Mouse (Mus musculus) forebrain, embryonic 16.5 days (tissue): ENCODE data around the gene Slc16a14. TPM values are rescaled to one million over a fixed set of nuclear protein-coding genes. Genes with fewer than 3 reads are reported as not detected.
A peak's percentile ranks its signal among the peaks of the same experiment; 100 is the strongest.

ENCODE experiments used
- ATAC-seq: fragments of 200-750 bp; cut with Nextera tagmentation; 2 replicates; pipeline ENCODE4 v1.8.0; 2017; ENCODE audit warnings: mild to moderate bottlenecking, moderate library complexity
- H3K27ac ChIP-seq: fragments of 300-500 bp; sonication (generic); 2 replicates; pipeline ENCODE4 v1.5.1; 2014; ENCODE audit warnings: low read length, control low read depth
- H3K27me3 ChIP-seq: fragments of 300-500 bp; sonication (generic); replicated peaks from 2 replicates; pipeline ENCODE4 v1.6.1; 2014; ENCODE audit warnings: low read length; ENCODE audit not compliant: control insufficient read depth, insufficient read depth
- H3K36me3 ChIP-seq: fragments of 300-500 bp; sonication (generic); 2 replicates; pipeline ENCODE4 v1.6.1; 2014; ENCODE audit not compliant: control insufficient read depth, insufficient read depth
- H3K4me1 ChIP-seq: fragments of 300-500 bp; sonication (generic); replicated peaks from 2 replicates; pipeline ENCODE4 v1.6.1; 2014; ENCODE audit warnings: low read length; ENCODE audit not compliant: control insufficient read depth, insufficient read depth
- H3K4me2 ChIP-seq: fragments of 300-500 bp; sonication (generic); 2 replicates; pipeline ENCODE4 v1.6.1; 2014; ENCODE audit warnings: mild to moderate bottlenecking, low read length, control low read depth
- H3K4me3 ChIP-seq: fragments of 300-500 bp; sonication (generic); replicated peaks from 2 replicates; pipeline ENCODE4 v1.5.1; 2014; ENCODE audit warnings: mild to moderate bottlenecking, low read length, control low read depth
- H3K9ac ChIP-seq: fragments of 300-500 bp; sonication (generic); replicated peaks from 2 replicates; pipeline ENCODE4 v1.6.1; 2014; ENCODE audit warnings: low read depth, low read length, control low read depth
- H3K9me3 ChIP-seq: fragments of 300-500 bp; sonication (generic); 2 replicates; pipeline ENCODE4 v1.6.1; 2016; ENCODE audit warnings: low read length; ENCODE audit not compliant: control insufficient read depth
- WGBS: fragments of 180-500 bp; shearing (Covaris S2); extraction: QIAGEN DNeasy Blood & Tissue Kit; methylation state at CpG from one replicate; pipeline ENCODE4 v1.1.7; 2014; 5-methylcytosine and 5-hydroxymethylcytosine counted together
- polyA plus RNA-seq: library from polyadenylated mRNA; unstranded; fragments of >200 nt; fragmentation: Nextera tagmentation; extraction: Ambion mirVana; gene quantifications from 2 replicates; pipeline ENCODE4 v1.2.1, GENCODE M21; 2015

The Slc16a14 gene
- polyA plus RNA-seq, 1 experiment from 2014 or later = 10.7 TPM

- no peak overlapping the region for H3K4me2 ChIP-seq
- no peak overlapping the region for H3K27ac ChIP-seq
- no peak overlapping the region for H3K4me3 ChIP-seq
- no peaks in the 10 kb centered on the region for H3K27me3 ChIP-seq
- 0 out of 2 replicates have a peak, but pooled peaks cover 2% of the 10 kb centered on the region for H3K36me3 ChIP-seq
- ATAC-seq = no peak
- 93% methylated on average over 2 of the region's 2 CpGs for WGBS
- no peaks in the 10 kb centered on the region for H3K4me1 ChIP-seq
- no peak overlapping the region for H3K9ac ChIP-seq
- H3K9me3 ChIP-seq = no peaks in the 10 kb centered on the region
Measured at GRCm38 (mm10) chr1:84923432-84923831, 11.5 kb downstream of the Slc16a14 start.

DNA sequence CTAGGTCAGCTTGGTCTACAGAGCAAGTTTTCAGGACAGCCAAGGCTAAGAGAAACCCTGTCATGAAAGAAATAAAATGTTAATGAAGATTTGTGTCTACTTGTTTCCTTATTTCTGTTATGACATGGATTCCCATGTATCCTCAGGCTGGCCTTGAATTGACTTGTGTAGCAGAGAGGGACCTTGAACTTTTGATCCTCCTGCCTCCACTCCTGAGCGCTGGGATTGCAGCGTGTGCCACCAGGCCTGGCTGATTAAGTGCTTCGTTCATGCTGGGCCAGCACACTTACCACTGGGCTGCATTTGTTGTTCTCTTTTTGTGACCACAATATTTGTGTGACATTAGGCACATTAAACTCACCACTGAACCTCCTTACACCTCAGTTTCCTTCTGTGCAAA, 16.1 kb downstream of the Slc16a14 start:
- no peak for ATAC-seq
- 90% methylated on average over 3 of the region's 3 CpGs for WGBS

GRCm38 (mm10) chr1:84915010-84915409, 19.9 kb downstream of the Slc16a14 start:
- no peak overlapping the region for H3K27ac ChIP-seq
- no peaks in the 10 kb centered on the region; the same call in 1 of the 2 replicates for H3K4me1 ChIP-seq
- no peak overlapping the region for H3K4me3 ChIP-seq
- no peak overlapping the region for H3K9ac ChIP-seq
- H3K36me3 ChIP-seq = peaks cover 6% of the 10 kb centered on the region
- ATAC-seq = no peak
- no peaks in the 10 kb centered on the region for H3K27me3 ChIP-seq
- no peak overlapping the region for H3K4me2 ChIP-seq
- WGBS = 93% methylated on average over 4 of the region's 4 CpGs
- no peaks in the 10 kb centered on the region for H3K9me3 ChIP-seq

More for the DNA sequence above, 16.1 kb downstream of the Slc16a14 start:
- H3K36me3 ChIP-seq = no peaks in the 10 kb centered on the region
- no peak overlapping the region for H3K9ac ChIP-seq
- H3K27ac ChIP-seq = no peak overlapping the region
- H3K4me1 ChIP-seq = no peaks in the 10 kb centered on the region
- no peaks in the 10 kb centered on the region for H3K27me3 ChIP-seq
- H3K4me2 ChIP-seq = no peak overlapping the region
- H3K9me3 ChIP-seq = no peaks in the 10 kb centered on the region
- H3K4me3 ChIP-seq = no peak overlapping the region

GRCm38 (mm10) chr1:84912571-84912970, 22.4 kb downstream of the Slc16a14 start:
- 97% methylated on average over 11 of the region's 11 CpGs for WGBS
- H3K9me3 ChIP-seq = no peaks in the 10 kb centered on the region
- no peaks in the 10 kb centered on the region; the same call in 1 of the 2 replicates for H3K4me1 ChIP-seq
- no peak overlapping the region for H3K27ac ChIP-seq
- H3K4me3 ChIP-seq = no peak overlapping the region
- no peak overlapping the region for H3K9ac ChIP-seq
- H3K36me3 ChIP-seq = peaks cover 6% of the 10 kb centered on the region
- no peak overlapping the region for H3K4me2 ChIP-seq
- H3K27me3 ChIP-seq = no peaks in the 10 kb centered on the region
- no peak for ATAC-seq

DNA sequence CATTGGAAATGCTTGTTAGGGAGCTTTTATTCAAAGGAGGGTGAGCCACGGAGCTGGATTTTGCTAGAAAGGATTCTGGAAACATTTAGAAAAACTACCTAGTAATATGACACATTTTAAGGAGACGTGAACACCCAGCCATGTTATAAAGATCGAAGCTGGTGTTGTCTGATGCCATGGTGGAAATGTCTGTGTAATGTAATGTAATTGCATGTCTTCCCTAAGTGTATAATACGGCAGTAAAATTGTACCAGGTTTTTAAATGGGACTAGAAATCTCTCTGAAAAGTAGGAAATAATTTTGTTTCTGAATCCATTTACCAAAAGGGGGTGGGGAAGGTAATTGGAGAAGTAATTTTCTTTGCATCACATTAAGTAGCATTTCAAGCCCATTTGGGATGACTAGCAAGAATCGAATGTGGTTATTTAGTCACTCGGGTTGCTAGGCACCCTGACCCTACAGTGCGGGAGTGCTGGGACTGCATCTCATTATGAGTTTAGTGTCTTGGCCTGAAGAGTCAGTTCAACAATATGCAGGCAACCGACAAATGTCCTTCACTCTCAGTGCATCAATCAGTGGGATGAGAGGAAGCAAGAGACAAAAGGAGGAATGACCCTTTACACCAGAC, 24.6 kb downstream of the Slc16a14 start:
- Histone ChIP-seq H3K27me3 (no peaks in the 10 kb centered on the region), H3K4me1 (no peaks in the 10 kb centered on the region; the same call in 1 of the 2 replicates), H3K4me3 (no peak overlapping the region), H3K4me2 (no peak overlapping the region), H3K9ac (no peak overlapping the region), H3K27ac (no peak overlapping the region), H3K9me3 (no peaks in the 10 kb centered on the region), H3K36me3 (peaks cover 6% of the 10 kb centered on the region)
- WGBS = 45% methylated on average over 8 of the region's 8 CpGs
- ATAC-seq = peak; percentile 65; the same call in 1 of the 2 replicates

- ATAC-seq = no peak
- no peaks in the 10 kb centered on the region for H3K27me3 ChIP-seq
- no peaks in the 10 kb centered on the region for H3K4me1 ChIP-seq
- no peak overlapping the region for H3K4me2 ChIP-seq
- no peaks in the 10 kb centered on the region for H3K9me3 ChIP-seq
- H3K27ac ChIP-seq = no peak overlapping the region
- H3K4me3 ChIP-seq = no peak overlapping the region
- H3K36me3 ChIP-seq = no peaks in the 10 kb centered on the region
- 75% methylated on average over 2 of the region's 2 CpGs for whole genome bisulfite sequencing
- no peak overlapping the region for H3K9ac ChIP-seq
Measured at GRCm38 (mm10) chr1:84904467-84904866, 30.5 kb downstream of the Slc16a14 start.

- ATAC-seq = no peak
- WGBS = 97% methylated on average over 6 of the region's 6 CpGs
- no peaks in the 10 kb centered on the region for H3K27me3 ChIP-seq
- H3K4me3 ChIP-seq = no peak overlapping the region
- H3K4me2 ChIP-seq = no peak overlapping the region
- no peaks in the 10 kb centered on the region for H3K9me3 ChIP-seq
- H3K27ac ChIP-seq = no peak overlapping the region
- no peak overlapping the region for H3K9ac ChIP-seq
- H3K36me3 ChIP-seq = no peaks in the 10 kb centered on the region
- no peaks in the 10 kb centered on the region for H3K4me1 ChIP-seq
Measured at GRCm38 (mm10) chr1:84899156-84899555, 35.8 kb downstream of the Slc16a14 start.

GRCm38 (mm10) chr1:84897364-84897763, 37.6 kb downstream of the Slc16a14 start:
- no peak overlapping the region for H3K4me3 ChIP-seq
- ATAC-seq = no peak
- no peaks in the 10 kb centered on the region for H3K27me3 ChIP-seq
- no peak overlapping the region for H3K4me2 ChIP-seq
- no peaks in the 10 kb centered on the region for H3K36me3 ChIP-seq
- H3K9me3 ChIP-seq = no peaks in the 10 kb centered on the region
- no peak overlapping the region for H3K9ac ChIP-seq
- no peaks in the 10 kb centered on the region for H3K4me1 ChIP-seq
- WGBS = 83% methylated on average over 6 of the region's 6 CpGs
- H3K27ac ChIP-seq = no peak overlapping the region

- Histone ChIP-seq H3K27ac (no peak overlapping the region), H3K4me3 (no peak overlapping the region), H3K9ac (no peak overlapping the region), H3K36me3 (no peaks in the 10 kb centered on the region), H3K4me1 (peaks cover 11% of the 10 kb centered on the region), H3K27me3 (no peaks in the 10 kb centered on the region), H3K9me3 (no peaks in the 10 kb centered on the region), H3K4me2 (no peak overlapping the region)
- whole genome bisulfite sequencing = 91% methylated on average over 9 of the region's 9 CpGs
- no peak for ATAC-seq
Measured at GRCm38 (mm10) chr1:84891746-84892145, 43.2 kb downstream of the Slc16a14 start.
